Mouse (Mus musculus): ENCODE results near the gene Pla2r1. TPM values are rescaled to one million over a fixed set of nuclear protein-coding genes. Genes with fewer than 3 reads are reported as not detected.
A peak's percentile ranks its signal among the peaks of the same experiment; 100 is the strongest.

Pla2r1 gene
- 0.18 and 0.23 TPM in 2 replicates for polyA plus RNA-seq (2015; fragmentation: Nextera tagmentation; extraction: Ambion mirVana)

DNA sequence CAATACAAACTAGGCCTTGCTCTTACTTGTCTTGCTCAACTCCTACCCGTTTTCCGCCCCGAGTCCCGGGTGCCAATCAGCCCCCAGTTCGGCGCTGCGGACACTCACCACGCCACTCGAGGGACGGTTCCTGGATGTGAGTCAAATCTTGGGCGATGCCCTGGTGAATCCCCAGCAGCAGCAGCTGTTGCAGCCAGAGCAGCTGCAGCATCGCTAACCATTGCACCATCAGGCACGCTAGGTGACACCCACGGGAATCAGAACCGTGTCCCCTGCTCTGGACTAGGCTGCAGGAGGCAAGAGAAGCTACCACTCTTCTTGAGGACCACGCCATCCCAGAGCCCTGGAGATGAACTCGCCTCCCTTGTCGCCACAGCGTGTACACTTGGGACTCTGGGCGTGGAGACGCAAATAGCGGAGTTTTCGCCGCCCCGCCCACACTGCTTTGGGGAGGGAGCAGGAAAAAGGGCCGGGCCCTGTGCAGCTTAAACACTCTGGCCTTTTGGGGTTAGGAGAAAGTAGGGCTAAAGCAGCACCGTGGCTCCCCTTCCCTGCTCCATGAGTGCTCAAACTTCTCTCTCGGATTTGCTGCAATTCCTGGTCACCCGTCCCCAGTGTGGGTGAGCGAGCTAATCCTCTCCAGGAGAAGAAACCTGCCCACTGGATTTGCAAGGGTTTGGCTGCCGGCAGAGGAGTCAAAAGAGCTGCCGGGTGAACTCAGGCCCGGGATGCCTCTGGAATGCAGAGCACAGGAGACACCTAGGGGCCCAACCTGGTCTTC lies at the start of gene Pla2r1:
TSS of gene Pla2r1 (minus strand) at position 407 of the 781 bp plus-strand sequence.
- peak; percentile 33 for DNase-seq (ENCODE audit: low spot score)

DNA sequence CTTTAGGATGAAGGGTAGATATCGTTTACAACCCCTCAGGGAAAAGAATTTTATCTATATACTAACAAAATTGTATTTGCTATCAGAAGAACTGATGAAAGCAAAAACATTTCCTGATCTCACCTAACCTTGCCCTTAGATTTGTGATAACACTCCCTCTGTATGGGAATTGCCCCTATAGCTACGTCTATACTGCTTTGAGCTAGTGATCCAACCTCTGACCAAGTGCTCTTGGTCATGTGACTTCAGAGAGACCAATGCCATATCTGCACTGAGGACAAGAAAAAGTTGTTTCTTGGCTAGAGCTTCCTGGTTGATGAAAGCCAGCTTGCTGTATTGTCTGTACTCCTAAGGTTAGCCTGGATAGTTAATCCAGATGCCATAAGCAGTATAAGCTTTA lies 48.2 kb upstream of the Pla2r1 start:
- DNase-seq (ENCODE audit: low spot score) = no peak

DNA sequence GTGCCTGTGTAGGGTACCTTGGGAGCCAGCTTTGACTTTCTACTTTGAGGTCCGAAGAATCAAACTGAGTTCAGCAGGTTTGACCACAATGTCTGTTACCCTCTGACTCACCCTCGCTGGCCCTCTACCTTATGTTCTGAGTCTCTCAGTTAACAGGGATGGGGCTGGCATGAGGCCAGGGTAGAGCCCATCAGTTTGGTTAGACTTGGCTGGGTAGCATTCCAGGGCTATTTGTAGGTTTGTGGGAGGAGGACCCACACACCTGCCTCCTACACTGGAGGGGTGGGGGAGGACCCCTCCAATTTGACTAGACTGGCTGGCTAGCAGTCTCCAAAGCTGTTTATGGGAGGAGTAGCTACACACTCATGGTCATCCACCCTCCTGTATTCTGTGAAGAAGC lies 47.8 kb upstream of the Pla2r1 start:
- DNase-seq (ENCODE audit: low spot score) = no peak

DNA sequence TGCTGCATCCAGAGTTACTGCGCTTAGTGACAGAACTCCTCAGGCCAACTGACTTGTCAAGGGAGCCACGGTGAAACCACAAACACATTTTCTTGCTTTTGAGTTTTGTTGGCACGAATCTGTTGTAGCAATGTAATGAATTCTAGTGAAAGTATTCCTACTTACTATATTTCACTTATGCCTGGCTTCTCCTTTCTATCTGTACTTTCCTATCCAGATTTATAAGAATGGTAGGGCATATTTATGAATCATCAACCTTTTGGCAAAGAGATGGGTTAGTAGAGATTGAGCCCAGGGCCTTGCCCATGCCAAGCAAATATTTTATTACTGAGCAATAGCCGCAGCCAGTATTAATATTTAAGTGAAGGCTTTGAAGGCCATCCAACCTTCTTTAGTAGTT lies 30.3 kb upstream of the Pla2r1 start:
- DNase-seq (ENCODE audit: low spot score) = no peak

DNA sequence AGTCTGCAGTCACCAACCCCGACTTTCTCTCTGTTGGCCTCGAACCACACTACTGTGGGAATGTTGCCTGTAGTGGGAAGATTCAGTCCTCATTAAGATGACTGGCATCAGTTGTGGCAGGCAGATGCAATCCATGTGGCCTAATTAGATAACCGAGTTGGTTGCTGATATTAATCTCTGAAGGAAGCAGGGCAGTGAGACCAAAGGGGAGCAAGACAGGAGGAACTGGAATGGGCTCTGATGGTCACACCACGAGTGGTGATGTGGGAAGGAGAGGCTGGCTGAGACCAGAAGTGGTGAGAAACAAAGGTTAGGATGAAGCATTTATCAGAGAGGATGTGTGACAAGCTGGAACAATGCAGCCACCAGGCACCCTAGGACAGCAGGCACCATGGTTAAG lies 1.5 kb upstream of the Pla2r1 start:
- DNase-seq (ENCODE audit: low spot score) = no peak

DNA sequence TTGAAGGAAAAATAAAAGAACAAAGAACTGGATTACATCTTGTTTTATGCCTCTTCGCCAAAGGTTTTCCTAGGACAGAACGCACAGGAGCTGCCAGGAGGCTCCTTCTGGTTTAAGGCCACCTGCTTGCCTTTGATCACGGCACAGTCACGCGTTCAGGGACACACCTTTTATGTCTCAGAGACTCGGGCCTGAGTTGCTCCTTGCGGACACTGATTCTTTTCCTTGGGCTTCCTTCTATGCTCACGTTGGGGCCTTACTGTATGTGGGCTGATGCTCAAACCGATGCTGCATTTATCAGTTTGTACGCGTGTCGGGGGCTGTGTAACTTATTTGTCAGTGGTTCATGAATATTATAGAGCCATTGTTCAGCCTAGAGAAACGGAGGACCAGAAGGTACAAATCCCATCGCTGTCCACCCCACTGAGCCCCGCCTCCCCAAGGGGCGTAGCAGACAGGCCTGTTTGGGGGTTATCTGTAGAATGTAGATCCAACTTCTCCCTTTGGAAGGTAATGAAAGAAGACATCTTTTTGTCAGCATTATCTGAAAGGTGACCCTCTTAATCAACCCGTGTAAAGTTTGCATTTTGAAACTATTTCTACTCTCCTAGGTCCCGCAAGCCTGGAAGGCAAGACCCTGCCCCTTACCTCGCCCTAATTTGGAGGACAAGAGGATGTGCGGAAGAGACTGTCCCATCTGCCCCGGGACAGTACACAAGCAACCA lies 769 bp downstream of the Pla2r1 start:
- no peak for DNase-seq (ENCODE audit: low spot score)

DNA sequence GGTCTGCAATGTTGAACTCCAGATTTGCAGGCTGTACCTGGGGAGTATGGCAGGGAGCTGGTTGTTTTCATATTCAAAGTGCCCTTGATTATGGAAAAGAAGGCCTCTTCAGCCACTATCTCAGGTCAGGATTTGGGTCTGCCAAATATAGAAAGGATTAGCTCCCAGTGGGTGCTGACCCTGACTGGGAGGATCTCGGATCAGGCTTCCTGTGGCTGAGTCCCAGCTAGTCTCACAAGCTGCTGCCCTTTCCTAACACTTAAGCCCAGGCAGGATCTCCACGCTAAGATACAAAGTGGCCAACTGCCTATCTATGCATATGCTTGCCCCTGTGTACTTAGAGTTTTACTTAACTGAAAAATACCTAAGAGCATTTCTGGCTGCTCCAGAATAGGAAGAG lies 1.4 kb downstream of the Pla2r1 start:
- DNase-seq (ENCODE audit: low spot score) = no peak

DNA sequence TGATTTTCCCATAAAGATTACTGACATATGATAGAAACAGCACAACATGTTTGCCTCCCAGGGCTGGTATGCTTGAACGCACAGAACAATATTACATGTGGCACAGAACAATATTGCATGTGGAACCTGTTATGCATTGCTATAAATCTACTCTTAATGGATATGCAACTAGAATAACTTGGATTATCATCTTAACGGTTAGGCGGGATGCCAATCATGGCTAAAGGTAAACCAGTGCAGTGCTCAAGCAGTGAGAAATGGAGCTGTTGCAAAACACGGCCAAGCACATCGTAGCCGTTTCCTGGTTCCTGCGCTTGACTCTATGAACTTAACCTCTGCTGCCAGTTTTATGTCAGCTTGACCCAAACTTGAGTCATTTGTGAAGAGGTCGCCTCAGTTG lies 2.6 kb downstream of the Pla2r1 start:
- DNase-seq (ENCODE audit: low spot score) = no peak

DNA sequence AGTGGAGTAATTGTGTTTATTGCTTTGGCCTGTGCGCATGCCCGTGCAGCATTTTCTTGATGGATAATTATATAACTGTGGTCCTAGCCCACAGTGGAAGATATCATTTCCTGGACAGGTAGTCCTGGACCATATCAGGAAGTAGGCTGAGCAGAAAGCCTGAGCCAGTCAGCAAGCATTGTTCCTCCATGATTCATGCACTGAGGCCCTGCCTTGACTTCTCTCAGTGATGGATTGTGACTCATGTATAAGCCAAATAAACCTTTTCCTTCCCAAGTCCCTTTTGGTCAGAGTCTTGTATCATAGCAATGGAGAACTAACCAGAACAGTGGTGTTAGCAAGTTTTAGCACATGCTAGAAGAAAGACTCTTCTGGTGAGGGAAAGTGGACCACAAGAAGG lies 3.3 kb downstream of the Pla2r1 start:
- no peak for DNase-seq (ENCODE audit: low spot score)

DNA sequence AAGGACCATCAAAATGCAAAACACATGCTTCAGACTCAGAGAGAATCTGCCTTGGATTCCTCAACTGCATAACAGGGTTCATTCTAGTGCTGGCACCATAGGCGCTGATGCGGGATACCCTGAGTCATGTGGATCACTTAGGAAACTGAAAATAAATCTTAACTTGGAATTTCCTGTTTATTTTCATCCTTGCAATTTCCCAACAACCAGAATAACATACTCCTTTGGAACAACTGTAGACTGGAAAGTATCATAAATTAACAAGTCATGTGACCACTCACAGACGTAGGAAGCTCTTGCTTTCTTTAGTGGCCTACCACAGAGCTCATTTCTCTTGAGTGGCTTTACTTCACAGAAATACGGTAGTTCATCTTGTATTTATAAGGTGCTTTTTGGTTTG lies 7.0 kb downstream of the Pla2r1 start:
- DNase-seq (ENCODE audit: low spot score) = no peak

DNA sequence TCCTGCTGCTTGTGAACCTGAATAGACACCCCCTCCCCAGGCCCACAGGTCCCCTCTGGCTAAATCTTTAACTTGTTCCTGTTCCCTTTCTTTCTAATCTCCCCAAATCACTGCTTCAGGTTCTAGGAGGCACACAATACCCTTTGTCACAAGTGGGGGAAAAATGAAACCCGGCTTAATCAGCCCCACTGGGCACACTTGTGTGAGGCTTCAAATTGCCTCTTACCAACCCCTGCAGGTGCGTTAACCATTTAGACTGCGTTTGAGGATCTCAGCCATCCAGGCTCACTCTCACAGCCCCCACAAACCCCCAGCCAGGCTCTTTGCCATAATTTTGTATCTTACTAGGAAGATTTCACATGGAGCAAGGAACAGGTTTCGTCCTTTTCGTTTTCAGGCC lies 9.1 kb downstream of the Pla2r1 start:
- DNase-seq (ENCODE audit: low spot score) = no peak

DNA sequence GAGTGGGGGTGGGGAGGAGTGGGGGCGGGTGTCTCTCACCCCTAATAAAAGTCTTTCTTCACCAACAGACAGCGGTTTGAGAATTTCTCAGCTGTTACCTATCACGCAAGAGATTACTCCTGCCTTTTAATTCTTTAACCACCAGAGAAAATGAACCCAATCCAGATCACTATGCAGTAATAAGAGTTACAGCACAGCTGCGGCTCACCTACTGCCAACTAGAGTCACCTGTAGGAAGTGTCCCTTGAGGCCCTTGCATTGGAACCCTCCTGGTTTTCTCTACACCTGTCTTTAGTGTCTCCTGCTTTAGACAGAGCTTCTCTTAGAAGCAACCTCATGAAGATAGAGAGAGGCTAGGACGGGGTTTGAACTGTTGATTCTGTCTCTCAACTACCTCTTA lies 11.4 kb downstream of the Pla2r1 start:
- DNase-seq (ENCODE audit: low spot score) = no peak

DNA sequence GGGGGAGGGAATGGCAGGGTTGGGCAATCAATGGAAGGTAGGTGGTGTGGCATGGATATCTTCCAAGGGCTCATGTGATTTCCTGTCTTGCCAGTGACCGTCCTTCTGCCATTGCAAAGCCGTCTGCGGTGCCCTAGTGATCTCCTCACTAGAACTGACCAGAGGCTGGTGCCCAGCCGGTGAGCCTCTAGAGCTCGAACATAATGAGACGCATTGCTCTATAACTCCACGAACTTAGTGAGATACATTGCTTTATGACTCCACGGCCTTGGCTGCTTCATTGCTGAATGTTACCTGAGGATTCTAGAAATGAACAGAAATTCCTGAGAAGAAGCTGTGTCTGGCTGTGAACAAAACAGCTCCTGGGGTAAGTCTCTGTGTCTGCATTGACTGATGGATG lies 12.8 kb downstream of the Pla2r1 start:
- no peak for DNase-seq (ENCODE audit: low spot score)

DNA sequence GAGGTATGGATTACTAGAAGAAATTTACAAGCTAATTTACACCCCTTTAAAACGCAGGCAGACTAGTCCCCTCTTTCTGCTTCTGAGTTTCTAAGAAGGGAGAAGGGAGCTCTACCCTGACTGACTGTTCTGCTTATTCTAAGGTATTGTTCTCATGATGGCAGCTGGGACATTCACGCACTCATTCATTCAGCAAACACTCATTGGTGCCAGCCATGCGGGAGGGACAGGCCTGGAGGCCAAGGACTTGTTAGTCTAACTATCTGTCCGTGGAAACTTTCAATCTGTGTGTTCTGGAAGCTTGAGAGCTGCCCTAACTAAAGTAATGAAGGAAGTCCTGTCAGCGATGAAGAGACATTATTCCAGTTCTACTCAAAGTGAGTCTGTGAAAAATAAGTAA lies 14.4 kb downstream of the Pla2r1 start:
- DNase-seq (ENCODE audit: low spot score) = no peak

DNA sequence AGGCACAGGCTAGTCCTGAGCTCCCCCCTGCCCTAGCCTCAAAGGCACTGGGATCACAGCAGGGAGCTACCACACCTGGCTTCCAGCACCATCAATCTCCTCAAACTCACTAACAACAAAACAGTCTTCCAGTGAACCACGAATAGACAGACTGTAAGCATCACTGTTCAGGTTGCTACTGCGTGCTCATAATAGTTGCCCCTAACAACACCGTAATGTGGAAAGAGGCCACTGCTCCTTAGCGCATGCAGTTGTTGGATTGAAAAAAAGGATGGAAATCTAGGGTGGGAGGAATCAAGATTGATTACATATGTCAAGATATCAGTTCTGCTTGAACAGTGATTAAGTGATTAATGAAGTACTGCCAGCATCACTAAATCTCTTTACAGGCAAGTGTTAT lies 14.8 kb downstream of the Pla2r1 start:
- DNase-seq (ENCODE audit: low spot score) = no peak

DNA sequence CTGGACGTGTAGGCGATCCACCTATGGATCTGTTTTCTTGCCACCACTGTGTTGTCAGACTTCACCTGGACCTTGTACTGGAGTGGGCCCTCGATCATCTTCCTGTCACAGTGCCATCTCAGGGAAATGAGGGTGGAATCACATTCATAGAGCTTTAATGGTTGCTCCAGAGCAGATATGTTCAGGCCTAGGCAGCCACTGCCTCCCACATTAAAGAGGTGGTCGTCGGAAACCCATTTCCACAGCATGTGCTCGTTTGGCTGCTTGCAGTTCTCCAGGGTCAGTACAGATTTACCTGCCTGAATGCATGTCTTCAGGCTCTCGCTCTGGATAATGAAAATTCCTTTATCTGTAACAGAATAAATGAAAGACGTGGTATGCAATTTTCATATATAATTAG lies 18.4 kb downstream of the Pla2r1 start:
- DNase-seq (ENCODE audit: low spot score) = no peak

DNA sequence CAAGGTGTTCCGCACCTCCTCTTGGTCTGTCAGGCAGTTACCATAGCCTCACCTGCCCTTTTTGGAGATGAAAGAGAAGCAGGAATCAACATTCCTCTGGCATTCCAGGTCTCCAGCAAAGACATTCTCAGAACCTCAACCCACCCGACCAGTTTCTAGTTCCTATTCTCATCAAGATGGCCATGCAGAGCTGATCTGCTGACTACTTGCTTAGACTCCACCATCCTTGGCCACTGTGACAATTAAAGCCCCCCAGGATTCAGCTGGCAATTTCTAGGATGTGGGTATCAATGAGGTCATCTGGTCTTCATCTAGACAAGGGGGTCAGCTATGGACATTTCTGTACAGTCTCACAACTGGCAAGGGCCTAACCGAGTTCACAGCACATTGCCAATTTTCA lies 20.1 kb downstream of the Pla2r1 start:
- DNase-seq (ENCODE audit: low spot score) = no peak

DNA sequence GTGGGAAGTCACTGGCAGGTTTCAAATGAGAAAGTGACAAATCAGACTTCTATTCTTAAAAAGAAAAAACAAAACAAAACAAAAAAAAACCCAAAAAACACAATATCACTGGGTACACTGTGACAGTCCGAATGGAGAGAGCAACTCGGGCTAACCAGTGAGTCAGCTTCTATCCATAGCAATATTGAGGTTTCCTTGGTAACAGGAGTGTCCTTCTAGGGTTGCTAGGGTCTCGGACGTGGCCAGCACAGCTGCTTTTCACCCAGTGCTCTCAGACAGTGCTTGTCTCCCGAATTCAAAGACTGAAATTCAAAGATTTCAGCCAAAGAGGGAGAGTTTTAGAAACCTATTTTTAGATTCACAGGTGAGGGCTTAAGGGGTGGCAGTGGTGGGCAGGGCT lies 20.6 kb downstream of the Pla2r1 start:
- DNase-seq (ENCODE audit: low spot score) = no peak

DNA sequence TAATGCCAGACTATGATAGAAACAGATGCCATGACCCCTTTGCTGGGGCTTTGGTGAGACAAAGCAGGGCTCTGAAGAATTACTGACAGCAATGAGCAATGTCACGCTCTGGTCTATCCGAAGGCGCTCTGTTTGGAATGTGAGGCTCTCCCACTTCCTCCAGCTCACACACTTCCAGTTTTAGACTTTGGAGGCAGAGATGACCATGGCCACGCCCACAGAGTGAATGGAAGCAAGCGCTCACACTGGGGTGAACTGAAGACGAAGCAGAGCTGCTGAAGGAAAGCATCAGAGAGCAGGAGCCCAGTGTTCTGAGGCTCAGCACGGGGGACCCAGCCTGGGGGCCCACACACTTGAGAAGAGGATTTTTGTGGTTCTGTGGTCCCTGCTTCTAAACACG lies 37.3 kb downstream of the Pla2r1 start:
- DNase-seq (ENCODE audit: low spot score) = no peak

DNA sequence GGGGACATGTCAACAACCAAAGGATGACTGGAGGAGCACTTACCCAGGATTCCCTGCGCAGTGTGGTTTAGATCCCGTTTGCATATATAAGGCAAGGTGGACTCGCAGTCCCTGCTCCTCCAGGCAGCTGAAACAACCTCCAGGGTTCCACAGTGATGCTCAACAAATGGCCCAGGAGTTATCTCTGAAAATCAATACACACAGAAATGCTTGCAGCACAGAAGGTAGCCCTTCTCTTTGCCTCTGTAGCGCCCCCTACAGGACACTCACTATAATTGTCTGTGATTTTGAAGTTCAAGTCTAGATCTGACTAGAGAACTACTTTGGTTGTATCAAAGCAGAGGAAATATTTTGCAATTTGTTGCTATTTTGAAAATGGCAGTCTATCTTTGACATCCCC lies 38.2 kb downstream of the Pla2r1 start:
- peak; percentile 15 for DNase-seq (ENCODE audit: low spot score)

DNA sequence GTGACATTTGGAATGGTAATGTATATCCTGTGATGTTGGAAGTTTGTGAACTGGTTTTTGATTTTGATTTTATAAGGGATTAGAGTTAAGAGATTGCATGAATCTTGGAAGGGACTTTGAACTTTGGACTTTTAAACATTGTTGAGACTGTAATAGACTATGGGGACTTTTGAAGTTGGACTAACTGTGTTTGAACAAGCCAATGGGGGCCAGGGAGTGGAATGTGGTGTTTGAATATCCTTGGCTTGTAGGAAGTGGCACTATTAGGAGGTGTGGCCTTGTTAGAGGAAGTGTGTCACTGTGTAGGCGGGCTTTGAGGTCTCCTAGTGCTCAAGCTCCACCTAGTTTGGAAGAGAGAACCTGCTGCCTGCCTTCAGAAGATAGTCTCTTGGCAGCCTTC lies 42.4 kb downstream of the Pla2r1 start:
- DNase-seq (ENCODE audit: low spot score) = no peak

DNA sequence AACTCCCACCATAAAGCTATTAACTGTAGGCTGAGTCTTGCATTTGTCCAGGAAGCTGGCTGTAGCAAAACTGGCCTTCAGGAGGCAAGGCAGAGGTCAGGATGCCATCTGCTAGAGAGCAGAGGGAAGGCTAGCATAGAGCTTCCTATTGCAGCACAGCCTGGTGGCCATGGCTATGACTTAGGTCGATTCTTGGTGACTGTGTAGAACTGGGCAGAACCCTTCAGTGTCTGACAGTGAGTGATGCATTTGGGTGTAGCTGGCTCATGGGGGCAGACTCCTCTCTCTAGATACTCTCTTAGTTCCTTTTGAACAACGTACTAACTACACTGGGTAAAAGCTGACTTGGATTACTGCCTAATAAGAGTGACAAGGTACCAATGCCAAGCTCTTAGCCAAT lies 48.0 kb downstream of the Pla2r1 start:
- no peak for DNase-seq (ENCODE audit: low spot score)

DNA sequence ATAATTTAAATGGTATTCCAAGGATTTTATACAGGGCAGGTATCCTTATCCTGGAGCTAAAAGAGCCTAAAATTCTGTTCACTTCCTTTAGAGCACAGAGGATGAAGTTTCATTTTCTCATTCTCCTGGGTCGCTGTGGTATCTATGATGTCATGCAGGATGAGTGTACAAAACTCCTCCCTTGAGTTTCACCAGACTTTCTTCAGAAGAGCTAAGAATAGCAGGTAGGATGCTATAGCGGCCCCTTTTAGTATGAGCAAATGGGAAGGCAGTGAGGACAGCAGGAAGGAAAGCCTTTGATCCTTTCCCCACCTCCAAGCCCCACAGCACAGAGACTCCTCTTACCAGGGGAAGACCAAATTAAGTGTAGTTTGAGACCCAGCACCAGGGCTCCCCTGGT lies 48.4 kb downstream of the Pla2r1 start:
- peak; percentile 52 for DNase-seq (ENCODE audit: low spot score)
